Mouse (Mus musculus) MEL (cell line): ENCODE results near the gene Mmp27. TPM values are rescaled to one million over a fixed set of nuclear protein-coding genes. Genes with fewer than 3 reads are reported as not detected.

Experiments
- DNase-seq: peaks from one replicate; pipeline ENCODE4 v3.0.0; 2011; ENCODE audit warnings: low read depth, low spot score
- H3K27ac ChIP-seq: 2 replicates; pipeline ENCODE4 v1.5.1; 2012; ENCODE audit warnings: low read depth, mild to moderate bottlenecking, control low read depth, low read length, moderate library complexity; ENCODE audit not compliant: control insufficient read depth
- H3K27me3 ChIP-seq, 2 experiments: fragments of 150-350 bp in 1 of 2; sonication (generic) in 1 of 2; 2 replicates each; pipeline ENCODE4 v1.6.1; 2012; ENCODE audit warnings: low read length in 2 of 2, mild to moderate bottlenecking in 2 of 2, improper control_type of control experiment in 1 of 2, moderate library complexity in 1 of 2; ENCODE audit not compliant: insufficient read depth in 2 of 2, control insufficient read depth in 1 of 2
- H3K36me3 ChIP-seq, 2 experiments: 2 replicates each; pipeline ENCODE4 v1.6.1; 2012 to 2014; ENCODE audit warnings: low read length in 2 of 2, improper control_type of control experiment in 1 of 2, inconsistent platforms in 1 of 2, mild to moderate bottlenecking in 1 of 2; ENCODE audit not compliant: insufficient read depth in 2 of 2, control insufficient read depth in 1 of 2
- H3K4me1 ChIP-seq, 2 experiments: fragments of 150-350 bp in 1 of 2; sonication (generic) in 1 of 2; 2 replicates each; pipeline ENCODE4 v1.6.1; 2012; ENCODE audit warnings: low read length in 2 of 2, improper control_type of control experiment in 1 of 2, mild to moderate bottlenecking in 1 of 2; ENCODE audit not compliant: insufficient read depth in 2 of 2, control insufficient read depth in 1 of 2
- H3K4me3 ChIP-seq, 2 experiments: fragments of 150-350 bp in 1 of 2; sonication (generic) in 1 of 2; 2 replicates each; pipeline ENCODE4 v1.5.1; 2012; ENCODE audit warnings: low read depth in 2 of 2, low read length in 2 of 2, mild to moderate bottlenecking in 2 of 2, moderate library complexity in 2 of 2, control low read depth in 1 of 2, improper control_type of control experiment in 1 of 2; ENCODE audit not compliant: control insufficient read depth in 1 of 2, insufficient read depth in 1 of 2
- H3K79me2 ChIP-seq: 2 replicates; pipeline ENCODE4 v1.6.1; 2012; ENCODE audit warnings: mild to moderate bottlenecking, low read length, moderate library complexity; ENCODE audit not compliant: control insufficient read depth, poor library complexity, insufficient read depth
- H3K9ac ChIP-seq: 2 replicates; pipeline ENCODE4 v1.6.1; 2012; ENCODE audit warnings: low read depth, mild to moderate bottlenecking, control low read depth, low read length, moderate library complexity; ENCODE audit not compliant: control insufficient read depth, poor library complexity, severe bottlenecking
- H3K9me3 ChIP-seq: fragments of 150-350 bp; sonication (generic); replicated peaks from 2 replicates; pipeline ENCODE4 v1.6.1; 2012; ENCODE audit warnings: mild to moderate bottlenecking, low read length, improper control_type of control experiment, moderate library complexity; ENCODE audit not compliant: insufficient read depth
- BHLHE40 ChIP-seq: IDR thresholded peaks from 2 replicates; pipeline ENCODE4 v1.6.1; 2012; ENCODE audit warnings: low read depth, mild to moderate bottlenecking, inconsistent platforms, low read length, improper control_type of control experiment, borderline replicate concordance
- CHD2 ChIP-seq: IDR thresholded peaks from 2 replicates; pipeline ENCODE4 v1.6.1; 2011; ENCODE audit warnings: low read length, improper control_type of control experiment
- CTCF ChIP-seq, 3 experiments: IDR thresholded peaks in 2 of 3; conservative IDR thresholded peaks in 1 of 3; 2 replicates each; pipeline ENCODE4 v1.5.1; 2011 to 2012; ENCODE audit warnings: low read length in 3 of 3, low read depth in 2 of 3, mild to moderate bottlenecking in 2 of 3, improper control_type of control experiment in 1 of 3, inconsistent platforms in 1 of 3, mixed read lengths in 1 of 3, moderate library complexity in 1 of 3; ENCODE audit not compliant: control insufficient read depth in 1 of 3, insufficient read depth in 1 of 3, poor library complexity in 1 of 3, severe bottlenecking in 1 of 3
- E2F4 ChIP-seq: IDR thresholded peaks from 2 replicates; pipeline ENCODE4 v1.6.1; 2011; ENCODE audit warnings: low read depth, low read length, improper control_type of control experiment, borderline replicate concordance
- ETS1 ChIP-seq: IDR thresholded peaks from 2 replicates; pipeline ENCODE4 v1.6.1; 2012; ENCODE audit warnings: low read depth, mild to moderate bottlenecking, inconsistent platforms, low read length, improper control_type of control experiment, moderate library complexity
- MAFK ChIP-seq: IDR thresholded peaks from 2 replicates; pipeline ENCODE4 v1.6.1; 2011; ENCODE audit warnings: low read depth, mild to moderate bottlenecking, low read length, improper control_type of control experiment, borderline replicate concordance
- SIN3A ChIP-seq: IDR thresholded peaks from 2 replicates; pipeline ENCODE4 v1.6.1; 2012; ENCODE audit warnings: low read length, improper control_type of control experiment, inconsistent platforms
- TBP ChIP-seq: IDR thresholded peaks from 2 replicates; pipeline ENCODE4 v1.8.0; 2011; ENCODE audit warnings: low read depth, low read length, improper control_type of control experiment
- UBTF ChIP-seq: IDR thresholded peaks from 2 replicates; pipeline ENCODE4 v1.6.1; 2012; ENCODE audit warnings: low read depth, mild to moderate bottlenecking, inconsistent platforms, low read length, improper control_type of control experiment, moderate library complexity, borderline replicate concordance; ENCODE audit not compliant: insufficient read depth
- USF2 ChIP-seq, 2 experiments: IDR thresholded peaks; 2 replicates each; pipeline ENCODE4 v1.6.1; 2011 to 2012; ENCODE audit warnings: improper control_type of control experiment in 2 of 2, low read length in 2 of 2, borderline replicate concordance in 1 of 2, inconsistent platforms in 1 of 2, low read depth in 1 of 2, mild to moderate bottlenecking in 1 of 2; ENCODE audit not compliant: insufficient read depth in 1 of 2
- ZKSCAN1 ChIP-seq: IDR thresholded peaks from 2 replicates; pipeline ENCODE4 v1.6.1; 2012; ENCODE audit warnings: low read depth, mild to moderate bottlenecking, inconsistent platforms, low read length, improper control_type of control experiment, moderate library complexity
- polyA plus RNA-seq, 2 experiments: library from polyadenylated mRNA; stranded (reverse) in 1 of 2; unstranded in 1 of 2; fragments of >175 nt in 1 of 2; fragments of >200 nt in 1 of 2; gene quantifications; 2 replicates each; pipeline versions ENCODE4 v1.2.1 to v1.2.4; 2012; ENCODE audit warnings: low replicate concordance in 2 of 2, low read depth in 1 of 2; ENCODE audit not compliant: insufficient read length in 2 of 2, insufficient read depth in 1 of 2, missing spikeins in 1 of 2
- total RNA-seq: library from RNA; depleted of rRNA; stranded (reverse); fragments of 300-350 nt; gene quantifications from 2 replicates; pipeline ENCODE4 v1.2.3, GENCODE M21; 2012; rRNA removed

Mmp27 gene
- total and polyA plus RNA-seq, 3 experiments, result 0.27 TPM; not detected in 2

DNA sequence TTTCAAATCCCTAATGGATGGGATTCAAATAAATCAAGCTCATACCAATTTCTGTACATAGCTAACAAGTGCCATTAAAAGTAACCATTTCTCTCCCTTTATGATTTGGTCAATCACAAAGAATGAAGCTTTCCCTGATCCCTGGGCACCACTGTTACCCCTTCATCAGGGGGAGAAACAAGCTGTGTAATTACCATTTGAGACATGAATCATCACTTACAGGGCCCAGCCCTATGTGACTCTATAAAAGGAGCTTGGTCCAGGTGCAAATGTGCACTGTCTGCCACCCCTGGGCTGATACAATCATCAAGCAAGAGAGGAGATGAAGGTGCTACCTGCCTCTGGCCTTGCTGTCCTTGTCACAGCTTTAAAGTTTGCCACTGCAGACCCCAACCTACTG lies 56.7 kb downstream of the Mmp27 start, which contains the start of gene Mmp20:
TSS of gene Mmp20 (plus strand) at position 301 of the 400 bp plus-strand sequence.
- no peaks in the 10 kb centered on the region for H3K4me1 ChIP-seq
- no peak for DNase-seq
- no peaks in the 10 kb centered on the region for H3K79me2 ChIP-seq
- no peak within 1 kb of the TSS for H3K4me3 ChIP-seq
- no peak within 1 kb of the TSS for H3K9ac ChIP-seq
- TF ChIP-seq UBTF, result no peak
- no peak for TF ChIP-seq SIN3A
- no peak for TF ChIP-seq ZKSCAN1
- TF ChIP-seq TBP, result no peak
- no peak for TF ChIP-seq CHD2
- TF ChIP-seq USF2 (IDR thresholded peaks at IDR 0.05; ENCODE audit: borderline replicate concordance in 1 of 2, insufficient read depth in 1 of 2, low read depth in 1 of 2, low read length in 2 of 2), result no peak
- TF ChIP-seq E2F4, result no peak
- no peak for TF ChIP-seq MAFK
- TF ChIP-seq BHLHE40, result no peak
- TF ChIP-seq CTCF (IDR thresholded peaks at IDR 0.05 in 2 of 3, conservative IDR thresholded peaks at IDR 0.05 in 1 of 3; ENCODE audit: control insufficient read depth in 1 of 3, insufficient read depth in 1 of 3, low read depth in 2 of 3, low read length in 3 of 3, poor library complexity in 1 of 3, severe bottlenecking in 1 of 3), result no peak
- no peak for TF ChIP-seq ETS1
- TF ChIP-seq, all 39 proteins: peak for 0
- Histone ChIP-seq H3K9me3 (no peaks in the 10 kb centered on the region), H3K36me3 (no peaks in the 10 kb centered on the region), H3K27me3 (peaks cover 4 to 5% of the 10 kb centered on the region in 2 experiments), H3K27ac (no peak within 1 kb of the TSS)

Other genes starting within 250 kb of the Mmp27 start
- not detected in 2 replicates for gene Mmp12, start 227.0 kb upstream of the Mmp27 start, total RNA-seq
- gene Mmp12, start 227.0 kb upstream of the Mmp27 start, polyA plus RNA-seq, result not detected
- gene Mmp1b, start 183.3 kb upstream of the Mmp27 start, total RNA-seq, result not detected in 2 replicates
- not detected for gene Mmp1b, start 183.3 kb upstream of the Mmp27 start, polyA plus RNA-seq
- gene Mmp3, start 125.6 kb upstream of the Mmp27 start, total RNA-seq, result not detected in 2 replicates
- not detected for gene Mmp3, start 125.6 kb upstream of the Mmp27 start, polyA plus RNA-seq
- not detected in 2 replicates for gene Mmp10, start 69.0 kb upstream of the Mmp27 start, total RNA-seq
- not detected for gene Mmp10, start 69.0 kb upstream of the Mmp27 start, polyA plus RNA-seq
- not detected in 2 replicates for gene Mmp8, start 12.9 kb upstream of the Mmp27 start, total RNA-seq
- not detected for gene Mmp8, start 12.9 kb upstream of the Mmp27 start, polyA plus RNA-seq
- not detected in 2 replicates for gene Mmp20, start 56.8 kb downstream of the Mmp27 start, total RNA-seq
- gene Mmp20, start 56.8 kb downstream of the Mmp27 start, polyA plus RNA-seq, result not detected
- not detected in 2 replicates for gene Mmp7, start 120.7 kb downstream of the Mmp27 start, total RNA-seq
- gene Mmp7, start 120.7 kb downstream of the Mmp27 start, polyA plus RNA-seq, result not detected
- 40.1 and 43.5 TPM in 2 replicates for gene Tmem123, start 192.6 kb downstream of the Mmp27 start, total RNA-seq
- gene Tmem123, start 192.6 kb downstream of the Mmp27 start, polyA plus RNA-seq, result 10 to 100 TPM in 1 of 2 experiments, not detected in 1; 88.8 TPM